Mouse (Mus musculus) bone marrow, adult 2 months (tissue): ENCODE data around the gene Ccdc185.

ENCODE experiments used
- CTCF ChIP-seq: fragments of 200-500 bp; IDR thresholded peaks from 2 replicates; pipeline ENCODE4 v1.5.1; 2011; ENCODE audit warnings: low read length, control low read depth; ENCODE audit not compliant: control insufficient read depth, insufficient read depth
- POLR2A ChIP-seq: fragments of 200-500 bp; IDR thresholded peaks from 2 replicates; pipeline ENCODE4 v1.6.1; 2011; ENCODE audit warnings: low read depth, mild to moderate bottlenecking, control low read depth, low read length, borderline replicate concordance; ENCODE audit not compliant: control insufficient read depth

DNA sequence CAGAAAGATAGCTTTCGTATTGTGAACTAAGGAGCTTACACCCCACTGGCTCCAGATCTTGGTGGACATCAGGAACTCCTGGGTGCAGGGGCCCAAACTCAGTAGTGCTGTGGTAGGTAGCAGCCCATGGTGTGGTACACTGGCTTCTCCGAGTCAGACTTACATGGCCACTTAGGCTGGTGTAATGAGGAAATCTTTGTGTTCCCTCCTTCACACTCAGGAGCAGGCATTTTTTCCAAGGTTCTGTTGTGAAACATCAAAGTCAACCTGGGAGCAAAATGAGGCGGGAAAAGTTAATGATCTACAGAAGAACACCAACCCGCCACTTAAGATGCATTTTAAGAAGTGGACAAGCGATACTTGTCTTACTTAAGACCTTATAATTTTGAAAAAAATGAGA is 36.5 kb upstream of the Ccdc185 start:
- TF ChIP-seq CTCF (no peak), POLR2A (no peak)
